13 mouse cellular contexts compared by ENCODE assay signal in genomic region chr12:100711116-100711691, GRCm38 (mm10). TPM values are rescaled to one million over a fixed set of nuclear protein-coding genes. Genes with fewer than 3 reads are reported as not detected.
DNase-seq lines count a peak whose midpoint lies in the region; ATAC-seq and TF ChIP-seq lines count a peak whose summit lies in the region.
"Had no signal": no experiment of that assay in that cellular context is flagged by ENCODE, and none has a peak within 500 bp of the region (broad histone marks: within the 10 kb centered on the region; RNA-seq: fewer than 3 reads in every experiment).

No protein-coding gene starts in this region.

- no peak for ATAC-seq in liver, embryonic 14.5 days (ENCODE audit: insufficient read depth)
- ATAC-seq in embryonic facial prominence, embryonic 15.5 days (ENCODE audit: insufficient number of reproducible peaks, low FRiP score, low TSS enrichment, low read depth) = no peak
- ATAC-seq in kidney, embryonic 16.5 days (ENCODE audit: low FRiP score, low TSS enrichment) = no peak
- ATAC-seq in erythroblast, adult 5-6 weeks (replicated peaks; ENCODE audit: low FRiP score, poor library complexity, severe bottlenecking) = no peak
- ATAC-seq: hindbrain, postnatal 0 days had no signal

- H3K4me3 ChIP-seq in gastrocnemius, adult 2 months = peak overlapping the region; percentile 19; the same call in 1 of the 2 replicates
- H3K4me3 ChIP-seq in liver, embryonic 14.5 days (ENCODE audit: insufficient read depth in 1 of 2, low read depth in 2 of 2, low read length in 2 of 2) = no peak overlapping the region
- H3K4me3 ChIP-seq in embryonic facial prominence, embryonic 15.5 days (replicated peaks) = no peak overlapping the region
- H3K4me3 ChIP-seq in kidney, embryonic 16.5 days (ENCODE audit: low read length) = no peak overlapping the region
- H3K4me3 ChIP-seq: liver, embryonic 13.5 days; neural tube, embryonic 15.5 days had no signal

- H3K27ac ChIP-seq in gastrocnemius, adult 2 months = peak overlapping the region; percentile 49
- no peak overlapping the region for H3K27ac ChIP-seq in liver, embryonic 14.5 days
- peak overlapping the region; percentile 44 for H3K27ac ChIP-seq in embryonic facial prominence, embryonic 15.5 days (replicated peaks)
- H3K27ac ChIP-seq in kidney, embryonic 16.5 days (ENCODE audit: low read length) = no peak overlapping the region
- H3K27ac ChIP-seq: hindbrain, postnatal 0 days; neural tube, embryonic 15.5 days had no signal

- peaks cover 4 to 20% of the 10 kb centered on the region in 2 experiments for H3K4me1 ChIP-seq in liver, embryonic 14.5 days (replicated peaks; ENCODE audit: control insufficient read depth in 2 of 2, insufficient read depth in 2 of 2, low read length in 1 of 2)
- 0 out of 2 replicates have a peak, but pooled peaks cover 4% of the 10 kb centered on the region for H3K4me1 ChIP-seq in embryonic facial prominence, embryonic 15.5 days
- H3K4me1 ChIP-seq in kidney, embryonic 16.5 days (ENCODE audit: insufficient read depth, low read length) = no peaks in the 10 kb centered on the region
- H3K4me1 ChIP-seq: neural tube, embryonic 15.5 days had no signal

- H3K36me3 ChIP-seq in liver, embryonic 14.5 days (replicated peaks; ENCODE audit: control insufficient read depth, insufficient read depth, low read depth) = no peaks in the 10 kb centered on the region
- no peaks in the 10 kb centered on the region for H3K36me3 ChIP-seq in embryonic facial prominence, embryonic 15.5 days
- no peaks in the 10 kb centered on the region for H3K36me3 ChIP-seq in kidney, embryonic 16.5 days (ENCODE audit: insufficient read depth, low read length)
- H3K36me3 ChIP-seq: liver, embryonic 13.5 days; neural tube, embryonic 15.5 days had no signal

- intact Hi-C loops in gastrocnemius, adult 2 months (cut with DNase I) = loop anchor here (10.0 kb wide), 1 partner anchor 214 kb away; no protein-coding TSS in a partner anchor

- H3K4me2 ChIP-seq in liver, embryonic 14.5 days (ENCODE audit: low read depth) = peak overlapping the region; percentile 21; the same call in 1 of the 2 replicates
- H3K4me2 ChIP-seq in embryonic facial prominence, embryonic 15.5 days (replicated peaks) = no peak overlapping the region
- no peak overlapping the region for H3K4me2 ChIP-seq in kidney, embryonic 16.5 days (replicated peaks; ENCODE audit: low read depth, low read length)
- H3K4me2 ChIP-seq: midbrain, embryonic 11.5 days; neural tube, embryonic 15.5 days had no signal

- H3K9me3 ChIP-seq in liver, embryonic 14.5 days (ENCODE audit: control insufficient read depth, low read length) = no peaks in the 10 kb centered on the region
- no peaks in the 10 kb centered on the region for H3K9me3 ChIP-seq in embryonic facial prominence, embryonic 15.5 days (replicated peaks)
- no peaks in the 10 kb centered on the region for H3K9me3 ChIP-seq in kidney, embryonic 16.5 days (ENCODE audit: low read length)
- H3K9me3 ChIP-seq: liver, embryonic 13.5 days; neural tube, embryonic 15.5 days had no signal

- no peak for TF ChIP-seq CTCF in gastrocnemius, adult 2 months (IDR thresholded peaks at IDR 0.05)
- no peak for TF ChIP-seq CTCF in liver, embryonic 14.5 days (IDR thresholded peaks at IDR 0.05; ENCODE audit: low read depth)

- WGBS in liver, embryonic 14.5 days (ENCODE audit: insufficient replicate concordance) = 21% methylated on average over 10 of the region's 10 CpGs
- 37% methylated on average over 10 of the region's 10 CpGs for WGBS in embryonic facial prominence, embryonic 15.5 days
- WGBS in kidney, embryonic 16.5 days = 77% methylated on average over 10 of the region's 10 CpGs

- DNase-seq in gastrocnemius, adult 2 months = no peak
- no peak for DNase-seq in gastrocnemius, postnatal 4 days (ENCODE audit: low spot score in 2 of 2)
- DNase-seq in liver, embryonic 14.5 days (ENCODE audit: low read depth in 3 of 3, low spot score in 3 of 3) = no peak
- no peak for DNase-seq in liver
- peak; percentile 29 to 48 for DNase-seq in thymus, postnatal 10 days (ENCODE audit: low spot score in 2 of 2)
- DNase-seq: kidney, postnatal 36 days; liver, embryonic 13.5 days had no signal

- no peaks in the 10 kb centered on the region for H3K27me3 ChIP-seq in liver, embryonic 14.5 days (ENCODE audit: control insufficient read depth, insufficient read depth, low read length)
- H3K27me3 ChIP-seq in embryonic facial prominence, embryonic 15.5 days = no peaks in the 10 kb centered on the region
- H3K27me3 ChIP-seq in kidney, embryonic 16.5 days (ENCODE audit: insufficient read depth, low read length) = no peaks in the 10 kb centered on the region
- H3K27me3 ChIP-seq: liver, embryonic 13.5 days; neural tube, embryonic 15.5 days had no signal

- no peak overlapping the region for H3K9ac ChIP-seq in liver, embryonic 14.5 days (replicated peaks)
- no peak overlapping the region for H3K9ac ChIP-seq in embryonic facial prominence, embryonic 15.5 days
- H3K9ac ChIP-seq in kidney, embryonic 16.5 days (replicated peaks; ENCODE audit: low read length) = no peak overlapping the region
- H3K9ac ChIP-seq: liver, embryonic 13.5 days; neural tube, embryonic 15.5 days had no signal

- no peak for TF ChIP-seq EP300 in liver, embryonic 14.5 days (IDR thresholded peaks at IDR 0.05; ENCODE audit: low read depth)

RNA-seq across cellular contexts. Expression of gene Rps6ka5, which starts 15.6 kb away (rescaled TPM):
- 10 to 100 TPM; 11.1 to 11.8 TPM for total RNA-seq in gastrocnemius, adult 2 months (2021)
- 10 to 100 TPM; 11.0 to 14.1 TPM for total RNA-seq in gastrocnemius, postnatal 4 days (2021)
- 0.80 and 1.4 TPM in 2 replicates for polyA plus RNA-seq in liver, embryonic 14.5 days (2012; rRNA removed)
- 0.81 and 1.2 TPM in 2 replicates for polyA plus RNA-seq in liver, embryonic 14.5 days (2014; fragmentation: Nextera tagmentation; extraction: Ambion mirVana)
- polyA plus RNA-seq in embryonic facial prominence, embryonic 15.5 days (2015; fragmentation: Nextera tagmentation; extraction: Ambion mirVana) = 4.5 and 6.2 TPM in 2 replicates
- 4.0 TPM in 2 replicates for polyA plus RNA-seq in kidney, embryonic 16.5 days (2015; fragmentation: Nextera tagmentation; extraction: Ambion mirVana)
- 7.5 and 11.9 TPM in 2 replicates for total RNA-seq in erythroblast, adult 5-6 weeks (2015; ENCODE audit: low replicate concordance)
- total RNA-seq in erythroblast, adult 5-6 weeks (2017; ENCODE audit: low replicate concordance) = 6.7 and 11.8 TPM in 2 replicates

Comparison
In these comparisons a context has a peak if more than half of its experiments do, and no peak if none do; other contexts are left out.
1. DNase-seq: peak in thymus, postnatal 10 days (2 of 2); none in gastrocnemius, adult 2 months (single experiment), gastrocnemius, postnatal 4 days (0 of 2), liver, embryonic 14.5 days (0 of 3) and liver (single experiment).
2. H3K27ac ChIP-seq: peak in gastrocnemius, adult 2 months (single experiment) and embryonic facial prominence, embryonic 15.5 days (single experiment); none in liver, embryonic 14.5 days (single experiment) and kidney, embryonic 16.5 days (single experiment).